Mouse (Mus musculus): Measurements from ENCODE around the gene Vps53. TPM values are rescaled to one million over a fixed set of nuclear protein-coding genes. Genes with fewer than 3 reads are reported as not detected.
A peak's percentile ranks its signal among the peaks of the same experiment; 100 is the strongest.
"Not testable (repeated sequence)": the region's sequence is repeated elsewhere in the genome, so short reads cannot be mapped to it uniquely, and the experiment has no call there.

The Vps53 gene
- 38.3 and 47.8 TPM in 2 replicates for total RNA-seq (2017)

- ATAC-seq (replicated peaks in 1 of 2; ENCODE audit: insufficient read depth in 1 of 2, low FRiP score in 2 of 2, low TSS enrichment in 1 of 2, low read depth in 1 of 2, poor library complexity in 2 of 2, severe bottlenecking in 2 of 2), result peak; percentile 74 to 85
Observed at GRCm38 (mm10) chr11:76179495-76180145, at the start of gene Vps53, which contains the start of gene Fam57a. TSS of gene Vps53 (minus strand) at chr11:76179647. TSS of gene Fam57a (plus strand) at chr11:76179671.

DNA sequence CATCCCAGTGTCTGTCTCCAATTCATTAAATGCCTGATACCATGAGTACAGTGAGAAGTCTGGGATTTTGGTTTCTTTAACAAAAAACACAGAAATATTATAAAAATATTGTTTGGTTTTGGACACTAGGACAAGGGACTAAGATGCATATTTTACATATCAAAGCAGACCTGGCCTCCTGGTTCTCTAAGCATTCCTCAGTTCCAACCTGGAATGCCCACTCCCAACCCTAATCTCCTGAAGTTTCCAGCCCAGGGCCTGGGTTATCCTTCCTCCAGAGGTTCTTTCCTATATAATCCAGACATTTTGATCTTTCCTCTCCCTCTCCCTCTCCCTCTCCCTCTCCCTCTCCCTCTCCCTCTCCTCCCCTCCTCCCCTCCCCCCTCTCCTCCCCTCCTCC is 45.6 kb upstream of the Vps53 start:
- no peak for ATAC-seq (replicated peaks in 1 of 2; ENCODE audit: insufficient read depth in 1 of 2, low FRiP score in 2 of 2, low TSS enrichment in 1 of 2, low read depth in 1 of 2, poor library complexity in 2 of 2, severe bottlenecking in 2 of 2)

GRCm38 (mm10) chr11:76224631-76225030 is 45.2 kb upstream of the Vps53 start:
- no peak for ATAC-seq (replicated peaks in 1 of 2; ENCODE audit: insufficient read depth in 1 of 2, low FRiP score in 2 of 2, low TSS enrichment in 1 of 2, low read depth in 1 of 2, poor library complexity in 2 of 2, severe bottlenecking in 2 of 2)

GRCm38 (mm10) chr11:76217390-76217800 is 37.9 kb upstream of the Vps53 start, which contains the start of the genes Dbil5 and Gemin4:
TSS of gene Dbil5 (plus strand) at chr11:76217608.
TSS of gene Gemin4 (minus strand) at chr11:76217664.
- ATAC-seq (replicated peaks in 1 of 2; ENCODE audit: insufficient read depth in 1 of 2, low FRiP score in 2 of 2, low TSS enrichment in 1 of 2, low read depth in 1 of 2, poor library complexity in 2 of 2, severe bottlenecking in 2 of 2), result peak; percentile 96 to 99

GRCm38 (mm10) chr11:76216681-76217389 is 37.4 kb upstream of the Vps53 start:
- no peak for ATAC-seq (replicated peaks in 1 of 2; ENCODE audit: insufficient read depth in 1 of 2, low FRiP score in 2 of 2, low TSS enrichment in 1 of 2, low read depth in 1 of 2, poor library complexity in 2 of 2, severe bottlenecking in 2 of 2)

DNA sequence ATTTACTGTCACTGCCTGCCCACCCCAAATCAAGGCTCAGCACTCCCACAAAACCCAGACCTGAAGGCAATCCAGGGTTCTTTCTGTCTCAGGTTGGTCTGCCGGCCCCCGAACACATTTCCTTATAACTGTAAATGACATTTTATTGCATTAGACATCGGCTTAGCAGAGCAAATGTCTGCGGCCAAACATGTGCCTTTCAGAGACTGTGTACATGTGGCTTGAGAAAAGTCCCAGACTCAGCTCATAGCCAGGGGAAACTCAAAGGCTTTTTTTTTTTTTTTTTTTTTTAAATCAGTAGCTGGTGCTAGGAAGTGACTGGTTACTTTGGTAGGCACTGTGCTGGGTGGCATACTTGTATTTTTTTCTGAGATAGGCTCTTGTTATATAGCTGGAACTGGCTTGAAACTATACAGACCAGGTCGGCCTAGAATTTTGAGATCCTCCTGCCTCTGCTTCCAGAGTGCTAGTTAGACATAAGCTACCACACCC is 36.6 kb upstream of the Vps53 start:
- ATAC-seq (replicated peaks in 1 of 2; ENCODE audit: insufficient read depth in 1 of 2, low FRiP score in 2 of 2, low TSS enrichment in 1 of 2, low read depth in 1 of 2, poor library complexity in 2 of 2, severe bottlenecking in 2 of 2), result no peak

DNA sequence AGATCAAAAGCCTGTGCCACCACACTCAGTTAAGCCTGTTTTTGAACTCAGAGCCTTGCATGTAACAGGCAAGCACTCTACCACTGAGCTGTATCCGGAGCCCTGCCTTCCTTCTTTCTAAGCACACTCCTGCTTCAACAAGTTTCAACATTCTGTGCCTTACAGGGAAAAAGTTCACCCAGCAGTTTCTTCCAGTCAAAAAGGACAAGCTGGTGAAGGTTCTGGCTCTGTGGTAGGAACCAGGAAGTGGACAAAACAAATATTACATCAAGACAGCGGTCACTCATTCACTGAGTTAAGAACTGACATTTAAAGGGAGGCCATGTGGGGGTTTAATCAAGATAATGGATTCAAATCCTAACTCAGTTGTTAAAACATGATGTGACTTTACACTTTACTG is 35.6 kb upstream of the Vps53 start:
- no peak for ATAC-seq (replicated peaks in 1 of 2; ENCODE audit: insufficient read depth in 1 of 2, low FRiP score in 2 of 2, low TSS enrichment in 1 of 2, low read depth in 1 of 2, poor library complexity in 2 of 2, severe bottlenecking in 2 of 2)

DNA sequence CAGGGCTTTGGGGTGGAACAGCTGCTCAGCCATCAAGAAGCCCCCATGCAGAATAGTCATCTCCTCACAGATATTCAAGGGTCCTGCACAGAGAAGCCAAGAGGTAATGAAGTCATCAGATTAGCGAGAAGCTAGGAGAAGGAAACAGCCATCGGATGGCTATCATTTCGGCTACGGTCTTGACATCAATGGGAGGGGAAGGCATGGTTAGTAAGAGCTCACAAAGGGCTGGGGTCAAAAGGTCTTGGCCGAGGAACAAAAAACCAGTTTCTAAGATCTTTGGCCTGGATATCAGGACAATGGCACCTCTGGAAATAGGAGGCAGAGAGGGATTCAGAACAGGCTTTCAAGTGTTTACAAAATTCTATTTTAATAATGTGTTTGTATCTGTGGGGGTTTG is 34.4 kb upstream of the Vps53 start:
- no peak for ATAC-seq (replicated peaks in 1 of 2; ENCODE audit: insufficient read depth in 1 of 2, low FRiP score in 2 of 2, low TSS enrichment in 1 of 2, low read depth in 1 of 2, poor library complexity in 2 of 2, severe bottlenecking in 2 of 2)

DNA sequence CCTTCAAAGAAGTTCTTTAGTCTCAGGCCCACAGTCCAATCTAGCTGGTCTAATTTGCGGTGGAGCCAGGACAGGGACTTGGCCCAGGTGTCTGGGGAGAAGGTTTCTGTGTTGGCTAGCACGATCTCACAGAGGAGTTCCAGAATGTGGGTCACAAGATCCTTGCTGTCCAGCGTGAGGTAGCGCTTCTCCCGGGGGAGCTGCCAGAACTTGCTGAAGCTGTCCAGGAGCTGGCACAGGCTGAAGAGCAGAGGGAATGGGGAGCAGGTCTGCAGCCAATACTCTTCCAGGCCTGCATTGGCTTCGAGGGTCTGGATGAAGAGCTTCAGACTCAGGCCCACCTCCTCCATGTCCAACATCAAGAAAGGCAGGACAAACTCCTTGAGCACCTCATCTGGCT is 32.1 kb upstream of the Vps53 start:
- ATAC-seq (replicated peaks in 1 of 2; ENCODE audit: insufficient read depth in 1 of 2, low FRiP score in 2 of 2, low TSS enrichment in 1 of 2, low read depth in 1 of 2, poor library complexity in 2 of 2, severe bottlenecking in 2 of 2), result not testable (repeated sequence)

GRCm38 (mm10) chr11:76210228-76210985 is 31.0 kb upstream of the Vps53 start:
- no peak for ATAC-seq (replicated peaks in 1 of 2; ENCODE audit: insufficient read depth in 1 of 2, low FRiP score in 2 of 2, low TSS enrichment in 1 of 2, low read depth in 1 of 2, poor library complexity in 2 of 2, severe bottlenecking in 2 of 2)

DNA sequence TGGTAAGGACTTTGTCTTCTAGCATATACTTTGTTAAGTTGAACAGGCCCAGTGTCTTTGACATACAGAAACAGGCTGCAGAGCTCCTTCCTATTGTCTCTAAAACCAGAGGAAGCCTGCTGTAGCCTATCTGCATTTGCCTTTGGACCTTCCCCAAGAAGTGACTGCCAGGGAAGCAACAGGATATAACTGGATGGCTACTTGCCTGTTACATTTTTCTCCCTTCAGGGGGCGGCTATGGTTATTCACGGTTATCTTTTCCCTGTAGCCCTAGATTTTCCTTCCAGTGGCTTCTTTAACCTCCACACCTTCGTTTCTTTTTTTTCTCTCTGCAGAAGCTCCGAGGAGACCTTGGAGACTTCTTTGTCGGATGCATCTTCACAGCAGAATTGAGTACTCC is 27.3 kb upstream of the Vps53 start:
- no peak for ATAC-seq (replicated peaks in 1 of 2; ENCODE audit: insufficient read depth in 1 of 2, low FRiP score in 2 of 2, low TSS enrichment in 1 of 2, low read depth in 1 of 2, poor library complexity in 2 of 2, severe bottlenecking in 2 of 2)

DNA sequence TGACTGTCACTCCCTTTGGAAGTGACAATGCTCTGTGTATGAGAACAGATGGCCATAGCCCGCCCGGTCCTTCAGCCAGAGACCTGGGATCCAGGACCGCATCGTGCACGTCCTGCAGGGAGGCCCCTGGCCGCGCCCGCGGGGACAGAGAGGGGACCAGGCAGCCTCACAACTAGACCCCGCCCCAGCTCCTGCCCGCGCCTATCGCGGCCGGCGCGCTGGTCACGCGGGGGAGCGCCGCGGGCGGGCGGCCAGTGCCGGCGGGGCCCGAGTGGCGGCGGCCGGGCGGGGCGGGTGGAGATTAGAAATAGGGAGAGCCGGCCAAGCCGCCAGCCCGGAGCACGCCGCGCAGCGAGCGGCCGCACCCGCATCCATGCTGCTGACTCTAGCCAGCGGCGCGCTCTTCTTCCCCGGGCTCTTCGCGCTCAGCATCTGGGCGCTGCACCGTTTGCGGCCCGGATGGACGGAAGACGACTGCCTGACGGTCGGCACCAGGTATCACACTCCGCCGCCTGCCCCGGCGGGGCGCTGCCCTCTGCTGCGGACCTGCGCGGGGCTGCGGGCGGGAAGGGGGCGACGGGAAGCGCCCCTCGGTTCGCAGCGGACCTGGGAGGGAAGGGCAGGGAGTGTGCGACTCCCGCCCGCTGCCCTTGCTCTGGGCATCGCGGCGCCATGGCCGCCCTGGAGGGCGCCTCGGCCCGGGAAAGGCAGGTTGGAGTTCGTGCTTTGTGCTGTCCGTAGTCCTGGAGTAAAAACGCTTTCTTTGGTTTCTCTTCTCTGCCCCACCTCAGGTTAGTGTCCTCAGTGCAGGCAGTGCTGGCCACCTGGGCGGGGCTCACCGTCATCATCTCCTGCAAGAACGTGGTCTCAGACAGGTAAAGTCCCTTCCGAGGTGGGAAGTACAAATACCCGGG is 22.6 kb upstream of the Vps53 start:
- peak; percentile 82 to 89 for ATAC-seq (replicated peaks in 1 of 2; ENCODE audit: insufficient read depth in 1 of 2, low FRiP score in 2 of 2, low TSS enrichment in 1 of 2, low read depth in 1 of 2, poor library complexity in 2 of 2, severe bottlenecking in 2 of 2)

DNA sequence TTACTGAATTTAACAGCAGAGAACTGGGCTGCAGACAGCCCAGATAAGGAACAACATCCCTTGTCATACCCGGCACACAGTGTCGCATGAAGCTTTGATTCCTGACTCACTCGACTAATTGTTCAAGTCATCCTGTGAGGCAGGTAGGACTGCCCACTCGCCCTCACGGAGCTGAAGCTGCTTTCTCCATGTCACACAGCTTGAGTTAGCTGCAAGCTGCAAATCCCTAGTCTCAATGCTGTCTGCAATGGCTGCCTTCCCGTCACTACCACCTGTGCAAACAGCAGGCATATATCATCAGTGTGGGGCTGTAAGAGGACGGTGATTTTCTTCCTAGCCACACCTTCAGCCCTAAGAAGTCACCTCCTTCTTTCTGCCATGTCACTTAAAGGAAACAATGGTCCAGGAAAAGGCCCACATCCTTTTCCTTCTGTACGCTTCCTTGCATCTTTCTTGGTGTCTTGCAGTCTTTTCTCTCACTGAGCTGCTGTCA is 17.6 kb upstream of the Vps53 start:
- ATAC-seq (replicated peaks in 1 of 2; ENCODE audit: insufficient read depth in 1 of 2, low FRiP score in 2 of 2, low TSS enrichment in 1 of 2, low read depth in 1 of 2, poor library complexity in 2 of 2, severe bottlenecking in 2 of 2), result no peak

DNA sequence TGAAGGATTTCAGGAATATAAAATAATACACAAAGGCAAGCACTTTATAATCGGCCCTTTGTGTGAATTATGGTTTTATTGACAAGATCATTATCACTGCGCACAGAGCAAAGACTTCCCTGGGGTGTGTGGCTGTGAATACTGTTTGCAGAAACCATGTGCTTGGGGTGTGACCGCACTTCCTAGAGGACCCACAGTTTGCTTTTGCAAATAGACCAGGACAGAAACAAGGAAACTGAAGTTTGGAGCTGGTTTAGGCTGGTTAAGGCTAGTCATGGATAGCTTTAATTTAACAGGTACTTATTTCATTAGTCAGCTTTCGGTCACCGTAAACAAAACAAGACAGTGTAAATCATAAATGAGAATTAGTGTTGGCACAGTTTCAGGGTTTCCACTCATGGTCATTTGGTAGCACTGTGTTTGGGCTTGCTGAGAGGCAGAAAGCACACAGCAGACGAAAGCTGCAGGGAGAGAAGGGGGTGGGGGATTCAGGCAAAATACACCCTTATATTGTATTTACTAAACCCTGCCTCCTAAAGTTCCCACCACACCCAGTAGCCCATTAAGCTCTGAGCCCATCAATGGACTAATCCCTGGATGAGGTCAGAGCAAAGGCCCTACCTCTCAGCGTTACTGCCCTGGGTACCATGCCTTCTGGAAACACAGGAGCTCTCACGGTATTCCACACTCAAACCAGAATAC is 17.0 kb upstream of the Vps53 start:
- no peak for ATAC-seq (replicated peaks in 1 of 2; ENCODE audit: insufficient read depth in 1 of 2, low FRiP score in 2 of 2, low TSS enrichment in 1 of 2, low read depth in 1 of 2, poor library complexity in 2 of 2, severe bottlenecking in 2 of 2)

- ATAC-seq (replicated peaks in 1 of 2; ENCODE audit: insufficient read depth in 1 of 2, low FRiP score in 2 of 2, low TSS enrichment in 1 of 2, low read depth in 1 of 2, poor library complexity in 2 of 2, severe bottlenecking in 2 of 2), result no peak
Observed at GRCm38 (mm10) chr11:76186908-76187307, 7.5 kb upstream of the Vps53 start.

DNA sequence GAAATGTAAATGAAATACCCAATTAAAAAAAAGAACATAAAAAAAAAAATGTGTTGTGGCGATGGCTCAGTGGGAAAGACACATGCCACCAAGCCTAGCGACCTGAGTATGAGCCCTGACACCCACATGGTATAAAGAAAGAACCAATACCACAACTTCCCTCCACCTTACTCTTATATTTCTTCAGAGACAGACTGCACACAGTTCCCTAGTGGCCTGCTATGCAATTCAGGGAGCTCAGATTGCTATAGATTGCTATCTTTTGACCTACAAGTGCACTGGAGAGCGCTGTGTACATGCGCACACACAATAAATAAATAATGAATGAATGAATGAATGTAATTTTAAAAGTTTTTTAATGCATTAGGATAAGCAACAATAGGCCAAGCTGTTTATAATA is 4.3 kb upstream of the Vps53 start:
- no peak for ATAC-seq (replicated peaks in 1 of 2; ENCODE audit: insufficient read depth in 1 of 2, low FRiP score in 2 of 2, low TSS enrichment in 1 of 2, low read depth in 1 of 2, poor library complexity in 2 of 2, severe bottlenecking in 2 of 2)

All from hematopoietic stem cell, adult 5-6 weeks (primary cell).